Mouse (Mus musculus): ENCODE measurements around the gene Ramac. TPM values are rescaled to one million over a fixed set of nuclear protein-coding genes. Genes with fewer than 3 reads are reported as not detected.
A peak's percentile ranks its signal among the peaks of the same experiment; 100 is the strongest.

Ramac gene
- polyA plus RNA-seq, 1 experiment = 30.5 TPM

DNA sequence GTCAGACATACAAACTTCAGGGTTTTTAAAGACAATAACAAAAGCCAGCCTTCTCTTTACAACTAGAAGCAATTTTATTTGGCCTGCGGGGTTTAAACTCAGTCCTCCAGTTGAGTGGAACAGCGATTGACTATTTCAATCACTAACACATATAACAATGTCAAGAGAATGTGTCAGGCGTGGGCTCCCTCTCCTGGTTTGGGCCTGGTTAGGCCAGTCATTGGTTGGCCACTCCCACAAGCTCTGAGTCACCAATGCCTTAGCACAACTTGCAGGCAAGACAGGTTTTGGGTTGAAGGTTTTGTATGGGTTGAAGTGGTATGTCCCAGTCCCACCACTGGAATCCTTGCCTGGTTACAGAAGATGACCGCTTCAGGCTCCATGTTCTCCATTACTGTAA, 18.6 kb upstream of the Ramac start:
- Histone ChIP-seq H3K4me1 (ENCODE audit: control insufficient read depth, insufficient read depth, insufficient read length, low read length) (no peaks in the 10 kb centered on the region), H3K4me3 (ENCODE audit: insufficient read depth, low read depth, low read length) (no peak overlapping the region), H3K27ac (replicated peaks; ENCODE audit: low read depth, low read length) (no peak overlapping the region)

DNA sequence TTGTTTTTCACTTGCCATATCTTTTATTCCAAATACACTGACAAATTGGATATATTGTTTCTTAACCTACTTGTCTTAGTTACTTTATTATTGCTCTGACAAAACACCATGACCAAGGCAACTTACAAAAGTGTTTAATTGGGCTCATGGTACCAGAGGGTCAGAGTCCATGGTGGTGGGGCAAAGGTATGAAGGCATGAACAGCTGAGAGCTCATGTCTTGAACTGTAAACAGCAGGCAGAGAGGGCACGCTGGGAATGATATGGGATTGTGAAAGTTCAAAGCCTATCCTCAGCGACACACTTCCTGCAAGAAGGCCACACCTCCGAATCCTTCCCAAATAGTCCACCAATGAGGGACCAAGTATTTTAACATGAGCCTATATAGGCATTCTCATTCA, 14.8 kb upstream of the Ramac start:
- H3K27ac ChIP-seq (replicated peaks; ENCODE audit: low read depth, low read length) = no peak overlapping the region
- no peaks in the 10 kb centered on the region for H3K4me1 ChIP-seq (ENCODE audit: control insufficient read depth, insufficient read depth, insufficient read length, low read length)
- no peak overlapping the region for H3K4me3 ChIP-seq (ENCODE audit: insufficient read depth, low read depth, low read length)

DNA sequence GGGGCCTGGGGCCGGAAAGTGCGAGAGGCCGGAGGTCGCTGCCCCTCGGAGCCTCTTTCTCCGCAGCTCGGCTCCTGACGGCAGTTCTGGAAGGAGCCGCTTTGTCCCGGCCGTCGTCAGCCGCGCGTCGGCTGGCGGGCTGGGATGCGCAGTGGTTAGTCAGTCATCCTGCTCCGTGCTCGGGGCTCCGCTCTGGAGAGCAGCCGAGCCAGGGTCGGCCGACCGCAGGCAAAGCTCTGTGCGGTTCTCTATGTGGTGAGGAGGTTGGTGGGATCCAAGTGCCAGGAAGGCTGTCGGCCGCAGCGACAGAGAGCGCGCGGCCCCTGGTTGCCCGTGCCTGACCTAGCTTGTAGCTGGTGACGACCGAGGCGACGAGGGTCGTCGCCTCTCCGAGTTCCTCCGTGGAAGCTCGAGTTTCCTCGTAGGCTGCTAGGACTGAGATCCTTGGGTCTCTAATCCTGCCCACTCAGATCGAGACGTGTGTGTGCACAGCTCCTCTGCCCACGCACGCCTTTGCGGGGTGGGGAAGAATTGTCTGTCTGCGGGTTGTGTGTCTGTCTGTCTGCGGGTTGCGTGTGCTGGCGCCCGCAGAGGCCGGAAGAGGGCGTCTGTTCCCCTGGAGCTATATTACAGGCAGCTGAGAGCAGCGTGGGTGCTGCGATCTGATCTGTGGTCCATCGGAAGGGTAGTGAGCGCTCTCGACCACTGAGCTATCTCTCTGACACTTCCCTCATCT, 553 bp downstream of the Ramac start:
- Histone ChIP-seq H3K27ac (replicated peaks; ENCODE audit: low read depth, low read length) (peak overlapping the region; percentile 38; the same call in 1 of the 2 replicates), H3K4me1 (ENCODE audit: control insufficient read depth, insufficient read depth, insufficient read length, low read length) (peaks cover 2% of the 10 kb centered on the region; the same call in 1 of the 2 replicates), H3K4me3 (ENCODE audit: insufficient read depth, low read depth, low read length) (peak overlapping the region; percentile 83)

DNA sequence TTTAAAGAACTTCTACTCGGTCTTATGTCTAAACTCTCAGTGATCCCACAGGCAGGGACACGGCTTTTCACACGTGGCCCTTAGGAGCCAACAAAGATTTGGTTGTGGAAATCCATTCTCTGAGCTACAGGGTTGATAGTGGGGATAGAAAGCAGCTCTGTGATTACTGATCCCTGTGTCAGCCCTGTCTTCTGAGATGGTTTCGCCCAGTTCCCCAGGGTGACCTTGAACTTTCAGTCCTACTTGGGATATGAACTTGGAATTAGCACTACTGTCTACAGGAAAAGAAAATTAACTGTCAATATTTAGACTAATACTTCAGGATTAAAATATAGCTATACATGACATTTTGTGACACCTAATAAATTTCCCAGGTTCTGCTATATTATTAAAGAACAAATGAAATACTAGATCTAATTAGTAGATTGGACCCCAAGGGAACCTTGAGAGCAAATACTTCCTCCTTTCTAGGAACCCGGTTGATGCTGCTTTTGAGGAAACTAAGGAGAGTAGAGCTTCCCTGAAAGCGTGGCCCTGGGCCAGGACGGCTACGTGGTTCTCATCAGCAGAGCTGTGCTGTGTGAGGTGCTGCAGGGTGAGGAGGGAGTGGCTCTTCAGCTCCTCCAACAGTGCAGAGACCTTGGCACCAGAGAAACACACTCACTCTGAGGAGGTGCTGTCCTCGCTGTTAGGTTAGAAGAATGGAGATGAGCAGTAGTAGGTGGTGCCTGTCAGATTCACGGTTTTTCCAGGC, 10.2 kb downstream of the Ramac start:
- Histone ChIP-seq H3K27ac (replicated peaks; ENCODE audit: low read depth, low read length) (no peak overlapping the region), H3K4me1 (ENCODE audit: control insufficient read depth, insufficient read depth, insufficient read length, low read length) (0 out of 2 replicates have a peak, but pooled peaks cover 2% of the 10 kb centered on the region), H3K4me3 (ENCODE audit: insufficient read depth, low read depth, low read length) (no peak overlapping the region)

DNA sequence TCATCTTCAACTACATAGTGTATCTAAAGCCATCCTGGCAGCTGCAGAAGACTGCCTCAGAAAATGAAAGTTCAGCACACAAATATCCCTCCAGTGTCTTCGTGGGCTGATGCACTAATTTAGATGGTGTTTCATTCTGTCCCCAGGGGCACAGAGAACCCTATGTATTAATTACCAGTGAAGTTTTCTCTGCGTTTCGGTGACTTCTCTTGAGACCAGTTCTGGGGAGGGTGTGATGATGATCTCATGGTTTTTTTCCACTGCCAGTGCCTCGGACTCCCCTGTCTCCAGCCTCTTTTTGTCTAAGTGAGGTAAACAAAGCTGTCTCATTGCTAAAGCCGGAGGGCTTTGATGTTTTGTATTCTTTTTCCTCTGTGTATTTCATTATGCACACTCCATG, 12.6 kb downstream of the Ramac start:
- 0 out of 2 replicates have a peak, but pooled peaks cover 2% of the 10 kb centered on the region for H3K4me1 ChIP-seq (ENCODE audit: control insufficient read depth, insufficient read depth, insufficient read length, low read length)
- H3K27ac ChIP-seq (replicated peaks; ENCODE audit: low read depth, low read length) = no peak overlapping the region
- H3K4me3 ChIP-seq (ENCODE audit: insufficient read depth, low read depth, low read length) = no peak overlapping the region

DNA sequence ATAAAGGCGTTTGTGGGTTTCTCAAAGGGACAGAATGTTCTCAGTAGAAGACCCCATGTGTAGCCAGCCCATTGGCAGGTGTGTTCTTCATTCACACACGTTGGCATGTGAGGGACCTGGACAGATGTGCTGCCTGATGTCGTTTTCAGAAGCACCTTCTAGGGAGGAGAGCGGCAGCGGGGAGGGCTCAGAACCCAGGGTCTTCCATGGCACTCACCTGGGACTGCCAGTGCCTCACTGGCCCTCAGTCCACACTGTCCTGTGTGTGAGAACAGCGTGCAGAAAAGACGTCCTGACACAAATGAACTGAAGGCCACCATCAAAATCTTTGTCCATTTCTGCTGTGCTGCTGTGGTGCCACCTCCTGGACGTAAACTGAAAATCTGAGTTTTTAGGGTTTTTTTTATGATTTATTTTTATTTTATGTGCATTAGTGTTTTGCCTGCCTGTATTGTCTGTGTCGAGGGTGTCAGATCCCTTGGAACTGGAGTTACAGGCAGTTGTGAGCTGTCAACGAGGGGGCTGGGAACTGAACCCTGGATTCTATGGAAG, 15.0 kb downstream of the Ramac start:
- Histone ChIP-seq H3K4me1 (ENCODE audit: control insufficient read depth, insufficient read depth, insufficient read length, low read length) (0 out of 2 replicates have a peak, but pooled peaks cover under 1% of the 10 kb centered on the region), H3K4me3 (ENCODE audit: insufficient read depth, low read depth, low read length) (no peak overlapping the region), H3K27ac (replicated peaks; ENCODE audit: low read depth, low read length) (no peak overlapping the region)

DNA sequence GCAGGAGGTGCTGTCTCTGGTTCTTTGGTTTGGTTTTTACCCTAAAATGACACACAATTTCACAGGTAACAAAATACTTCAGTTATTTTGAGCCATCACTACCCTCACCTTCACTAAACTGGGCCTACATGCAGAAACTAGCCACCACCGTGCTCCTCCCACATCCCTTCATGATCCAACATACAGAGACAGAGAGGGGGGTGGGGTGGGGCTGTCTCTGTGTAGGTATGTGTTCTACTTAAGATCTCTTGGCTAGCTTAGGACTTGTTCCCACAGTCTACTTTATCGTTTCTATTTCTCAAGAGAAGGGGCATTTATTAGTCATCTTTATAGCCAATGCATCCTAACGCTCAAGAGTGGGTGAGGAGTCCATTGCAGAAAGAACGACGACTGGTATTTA, 25.8 kb downstream of the Ramac start:
- Histone ChIP-seq H3K4me3 (ENCODE audit: insufficient read depth, low read depth, low read length) (peak overlapping the region; percentile 71), H3K4me1 (ENCODE audit: control insufficient read depth, insufficient read depth, insufficient read length, low read length) (no peaks in the 10 kb centered on the region; the same call in 1 of the 2 replicates), H3K27ac (replicated peaks; ENCODE audit: low read depth, low read length) (peak overlapping the region; percentile 77)

DNA sequence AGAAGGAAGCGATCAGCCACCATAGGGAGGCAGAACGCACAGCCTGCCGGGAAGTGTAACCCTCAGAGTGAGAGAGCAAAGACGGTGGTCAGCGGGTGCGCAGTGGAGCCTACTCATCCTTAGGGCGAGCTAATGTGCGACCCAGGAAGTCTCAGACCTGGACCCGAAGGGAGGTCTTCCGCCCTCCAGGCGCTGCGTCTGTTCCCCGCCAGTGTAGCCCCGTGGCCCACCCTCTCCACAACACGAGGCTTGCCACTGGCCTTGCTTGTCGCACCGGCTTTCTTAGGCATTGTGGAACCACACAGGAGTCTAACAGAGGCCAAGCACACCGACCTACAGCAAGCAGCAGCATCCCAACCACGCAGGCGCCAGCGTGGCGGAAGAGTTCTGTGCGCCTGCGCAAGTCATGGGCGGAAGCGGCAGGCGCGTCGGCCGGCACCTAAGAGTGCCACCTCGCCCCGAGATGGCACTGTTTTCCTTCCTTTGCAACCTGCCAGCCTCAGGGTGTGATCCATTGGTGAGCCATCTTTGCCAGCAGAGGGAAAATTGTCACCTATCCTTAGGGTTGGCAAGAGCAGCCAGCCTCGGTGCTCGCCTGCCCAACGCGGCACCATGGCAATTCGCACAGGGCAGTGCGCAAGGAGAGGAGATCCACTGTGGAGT, 26.5 kb downstream of the Ramac start, which contains the start of gene 3110040N11Rik:
Gene 3110040N11Rik, minus strand, starts transcription at position 384 of the 663 bp plus-strand sequence.
- Histone ChIP-seq H3K27ac (replicated peaks; ENCODE audit: low read depth, low read length) (peak within 1 kb of the TSS; percentile 77), H3K4me3 (ENCODE audit: insufficient read depth, low read depth, low read length) (peak within 1 kb of the TSS; percentile 71), H3K4me1 (ENCODE audit: control insufficient read depth, insufficient read depth, insufficient read length, low read length) (no peaks in the 10 kb centered on the region; the same call in 1 of the 2 replicates)

DNA sequence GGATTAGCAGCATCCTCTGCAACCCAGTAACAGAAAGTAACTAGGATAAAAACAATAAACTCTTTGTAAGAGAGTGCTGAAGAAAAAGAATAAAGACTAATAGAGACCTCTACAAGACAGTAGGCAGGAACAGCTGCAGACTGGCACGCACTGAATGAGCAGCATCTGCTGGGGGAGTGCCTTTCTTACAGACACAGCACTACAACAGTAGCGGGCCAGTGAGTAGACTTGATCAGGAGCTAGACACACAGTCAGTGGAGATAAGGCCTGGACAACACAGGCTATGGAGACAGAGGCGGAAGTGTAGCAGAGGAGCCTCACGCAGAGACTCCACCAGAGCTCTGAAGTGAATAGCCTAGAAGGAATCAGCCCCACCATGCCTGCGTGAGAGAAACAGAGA, 43.3 kb downstream of the Ramac start:
- H3K4me3 ChIP-seq (ENCODE audit: insufficient read depth, low read depth, low read length) = no peak overlapping the region
- H3K4me1 ChIP-seq (ENCODE audit: control insufficient read depth, insufficient read depth, insufficient read length, low read length) = 0 out of 2 replicates have a peak, but pooled peaks cover 4% of the 10 kb centered on the region
- no peak overlapping the region for H3K27ac ChIP-seq (replicated peaks; ENCODE audit: low read depth, low read length)

Other genes with a start within 250 kb of the Ramac start
- 18.0 and 18.9 TPM in 2 replicates for gene Fsd2, start 196.0 kb upstream of the Ramac start, polyA plus RNA-seq (2012; ENCODE audit: insufficient read depth, insufficient read length, missing spikeins)
- 10.7 and 12.9 TPM in 2 replicates for gene Whamm, start 191.7 kb upstream of the Ramac start, polyA plus RNA-seq (2012; ENCODE audit: insufficient read depth, insufficient read length, missing spikeins)
- gene Homer2, start 55.4 kb upstream of the Ramac start, polyA plus RNA-seq (2012; ENCODE audit: insufficient read depth, insufficient read length, missing spikeins) = 1.0 and 1.1 TPM in 2 replicates
- gene 3110040N11Rik, start 26.6 kb downstream of the Ramac start, polyA plus RNA-seq (2012; ENCODE audit: insufficient read depth, insufficient read length, missing spikeins) = 26.6 and 31.2 TPM in 2 replicates
- 193 and 285 TPM in 2 replicates for gene Btbd1, start 66.5 kb downstream of the Ramac start, polyA plus RNA-seq (2012; ENCODE audit: insufficient read depth, insufficient read length, missing spikeins)
- gene Gm10160, start 92.9 kb downstream of the Ramac start, polyA plus RNA-seq (2012; ENCODE audit: insufficient read depth, insufficient read length, missing spikeins) = not detected in 2 replicates
- gene Tm6sf1, start 96.1 kb downstream of the Ramac start, polyA plus RNA-seq (2012; ENCODE audit: insufficient read depth, insufficient read length, missing spikeins) = 21.2 and 24.4 TPM in 2 replicates
- gene Hdgfl3, start 171.5 kb downstream of the Ramac start, polyA plus RNA-seq (2012; ENCODE audit: insufficient read depth, insufficient read length, missing spikeins) = 2.6 and 3.1 TPM in 2 replicates
- not detected in 2 replicates for gene Bnc1, start 229.4 kb downstream of the Ramac start, polyA plus RNA-seq (2012; ENCODE audit: insufficient read depth, insufficient read length, missing spikeins)

All from brown adipose tissue, adult 24 weeks (tissue).